Mouse (Mus musculus) lung, embryonic 14.5 days (tissue): Measurements from ENCODE around the gene Cog6. TPM values are rescaled to one million over a fixed set of nuclear protein-coding genes. Genes with fewer than 3 reads are reported as not detected.

Experiments
- ATAC-seq: fragments of 200-750 bp; cut with Nextera tagmentation; 2 replicates; pipeline ENCODE4 v1.8.0; 2017; ENCODE audit warnings: mild to moderate bottlenecking, moderate TSS enrichment, moderate library complexity; ENCODE audit not compliant: insufficient read depth
- DNase-seq: peaks from one replicate; pipeline ENCODE4 v3.0.0-alpha.2; 2015
- H3K27ac ChIP-seq: fragments of 300-500 bp; sonication (generic); 2 replicates; pipeline ENCODE4 v1.5.1; 2014; ENCODE audit warnings: low read depth, mild to moderate bottlenecking, moderate library complexity
- H3K27me3 ChIP-seq: fragments of 300-500 bp; sonication (generic); 2 replicates; pipeline ENCODE4 v1.6.1; 2014; ENCODE audit warnings: low read length, control low read depth; ENCODE audit not compliant: insufficient read depth
- H3K36me3 ChIP-seq: fragments of 300-500 bp; sonication (generic); 2 replicates; pipeline ENCODE4 v1.6.1; 2014; ENCODE audit warnings: control low read depth; ENCODE audit not compliant: insufficient read depth
- H3K4me1 ChIP-seq: fragments of 300-500 bp; sonication (generic); 2 replicates; pipeline ENCODE4 v1.6.1; 2014; ENCODE audit warnings: antibody characterized with exemption, control low read depth; ENCODE audit not compliant: insufficient read depth
- H3K4me2 ChIP-seq: fragments of 300-500 bp; sonication (generic); 2 replicates; pipeline ENCODE4 v1.6.1; 2014; ENCODE audit warnings: mild to moderate bottlenecking
- H3K4me3 ChIP-seq: fragments of 300-500 bp; sonication (generic); 2 replicates; pipeline ENCODE4 v1.5.1; 2014; ENCODE audit warnings: low read depth, low read length
- H3K9ac ChIP-seq: fragments of 300-500 bp; sonication (generic); 2 replicates; pipeline ENCODE4 v1.6.1; 2014
- H3K9me3 ChIP-seq: fragments of 300-500 bp; sonication (generic); 2 replicates; pipeline ENCODE4 v1.6.1; 2016; ENCODE audit warnings: low read depth, low read length, control low read depth
- CTCF ChIP-seq: IDR thresholded peaks from 2 replicates; pipeline ENCODE4 v1.5.1; 2016; ENCODE audit warnings: antibody characterized with exemption, low read depth
- WGBS: fragments of 180-500 bp; shearing (Covaris S2); extraction: QIAGEN DNeasy Blood & Tissue Kit; methylation state at CpG from one replicate; pipeline ENCODE4 v1.1.7; 2014; 5-methylcytosine and 5-hydroxymethylcytosine counted together
- polyA plus RNA-seq: library from polyadenylated mRNA; unstranded; fragments of >200 nt; fragmentation: Nextera tagmentation; extraction: Ambion mirVana; gene quantifications from 2 replicates; pipeline ENCODE4 v1.2.1, GENCODE M21; 2014

Gene Cog6
- polyA plus RNA-seq, 1 experiment from 2014 or later: 43.4 TPM

DNA sequence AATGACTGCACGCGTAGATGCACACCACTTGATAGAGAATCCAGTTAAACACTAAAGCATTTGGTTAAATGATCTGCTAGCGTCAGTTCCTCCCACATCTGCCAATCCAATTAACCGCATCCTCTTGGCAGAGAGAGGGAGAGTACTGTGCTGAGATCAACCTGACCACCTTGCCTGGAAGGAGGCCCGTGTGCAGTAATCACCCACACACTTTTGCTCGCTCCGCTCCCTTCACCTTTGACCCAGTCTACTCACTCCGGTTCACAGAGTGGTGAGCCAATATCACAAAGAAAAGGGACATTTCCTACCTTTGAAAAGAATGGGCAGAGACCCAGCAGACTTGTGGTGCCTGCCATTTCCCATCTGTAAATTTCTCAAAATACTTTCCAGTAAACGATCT, 62.4 kb downstream of the Cog6 start:
- no peak for ATAC-seq
- H3K9me3 ChIP-seq: no peaks in the 10 kb centered on the region
- TF ChIP-seq CTCF: no peak
- no peaks in the 10 kb centered on the region for H3K36me3 ChIP-seq
- H3K9ac ChIP-seq: no peak overlapping the region
- no peak overlapping the region for H3K4me2 ChIP-seq
- DNase-seq: peak; percentile 39
- no peaks in the 10 kb centered on the region for H3K27me3 ChIP-seq
- peak overlapping the region; percentile 76; the same call in 1 of the 2 replicates for H3K27ac ChIP-seq
- 73% methylated on average over 9 of the region's 9 CpGs for WGBS
- H3K4me3 ChIP-seq: no peak overlapping the region
- 0 out of 2 replicates have a peak, but pooled peaks cover 2% of the 10 kb centered on the region for H3K4me1 ChIP-seq

DNA sequence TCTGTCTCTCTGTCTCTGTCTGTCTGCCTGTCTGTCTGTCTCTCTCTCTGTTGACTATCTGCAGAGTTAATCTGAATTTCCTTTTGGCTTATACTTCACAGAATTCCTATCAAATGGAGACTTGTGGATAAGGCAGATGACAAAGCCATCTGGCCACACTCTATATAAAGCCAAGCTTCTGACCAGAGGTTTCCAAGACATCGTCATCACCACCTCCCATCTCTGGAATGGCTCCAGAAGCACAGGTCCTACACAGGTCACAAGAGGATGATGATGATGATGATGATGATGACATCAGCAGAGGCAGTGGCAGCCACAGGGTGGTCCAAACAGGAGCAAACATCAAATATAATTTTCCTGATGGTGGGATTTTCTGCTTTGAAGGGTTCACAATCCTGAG, 63.2 kb downstream of the Cog6 start:
- DNase-seq (no peak), ATAC-seq (no peak)
- Histone ChIP-seq H3K36me3 (no peaks in the 10 kb centered on the region), H3K9ac (no peak overlapping the region), H3K9me3 (no peaks in the 10 kb centered on the region), H3K27me3 (no peaks in the 10 kb centered on the region), H3K27ac (no peak overlapping the region), H3K4me2 (no peak overlapping the region), H3K4me3 (no peak overlapping the region), H3K4me1 (0 out of 2 replicates have a peak, but pooled peaks cover 2% of the 10 kb centered on the region)
- WGBS: 45% methylated on average over 1 of the region's 1 CpGs
- TF ChIP-seq CTCF: no peak

DNA sequence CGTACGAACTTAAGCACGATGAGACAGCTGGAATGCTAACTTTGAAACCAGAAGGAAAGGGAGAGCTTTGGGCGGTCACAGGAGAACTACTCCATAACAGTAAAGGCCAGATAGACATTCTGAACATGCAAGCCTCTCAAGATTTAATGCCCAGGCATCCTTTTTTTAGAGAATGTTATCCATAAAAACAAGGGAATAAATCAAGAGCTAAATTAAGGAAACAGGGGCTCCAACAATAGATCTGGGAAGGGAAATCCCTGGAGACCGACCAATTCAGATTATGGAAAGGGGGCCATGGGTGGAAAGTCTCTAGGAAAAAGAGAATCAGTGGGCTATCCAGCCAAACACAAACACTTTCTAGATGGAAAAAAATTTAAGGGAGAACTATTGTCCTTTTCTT, 68.2 kb downstream of the Cog6 start:
- DNase-seq (no peak), ATAC-seq (no peak)
- Histone ChIP-seq H3K4me1 (no peaks in the 10 kb centered on the region), H3K9ac (no peak overlapping the region), H3K27me3 (no peaks in the 10 kb centered on the region), H3K27ac (no peak overlapping the region), H3K9me3 (no peaks in the 10 kb centered on the region), H3K36me3 (no peaks in the 10 kb centered on the region), H3K4me3 (no peak overlapping the region), H3K4me2 (no peak overlapping the region)
- TF ChIP-seq CTCF: no peak
- WGBS: 84% methylated on average over 5 of the region's 5 CpGs

GRCm38 (mm10) chr3:52947444-52947843, 69.6 kb downstream of the Cog6 start:
- Histone ChIP-seq H3K4me3 (no peak overlapping the region), H3K27ac (no peak overlapping the region), H3K9ac (no peak overlapping the region), H3K9me3 (no peaks in the 10 kb centered on the region), H3K4me1 (no peaks in the 10 kb centered on the region), H3K27me3 (no peaks in the 10 kb centered on the region), H3K4me2 (no peak overlapping the region), H3K36me3 (no peaks in the 10 kb centered on the region)
- ATAC-seq (no peak), DNase-seq (no peak)
- no peak for TF ChIP-seq CTCF
- WGBS: 85% methylated on average over 5 of the region's 5 CpGs

GRCm38 (mm10) chr3:52940832-52941468, 76.1 kb downstream of the Cog6 start:
- no peak overlapping the region for H3K4me3 ChIP-seq
- no peak overlapping the region for H3K9ac ChIP-seq
- no peaks in the 10 kb centered on the region for H3K36me3 ChIP-seq
- H3K27me3 ChIP-seq: no peaks in the 10 kb centered on the region
- ATAC-seq (peak; percentile 86; the same call in 1 of the 2 replicates), DNase-seq (peak; percentile 89)
- H3K27ac ChIP-seq: no peak overlapping the region
- H3K9me3 ChIP-seq: no peaks in the 10 kb centered on the region
- H3K4me1 ChIP-seq: peaks cover 3% of the 10 kb centered on the region; the same call in 1 of the 2 replicates
- 0 out of 2 replicates have a peak overlapping the region, but pooled peaks have one; percentile 33 for H3K4me2 ChIP-seq
- TF ChIP-seq CTCF: no peak
- 18% methylated on average over 10 of the region's 10 CpGs for WGBS

GRCm38 (mm10) chr3:52938398-52938797, 78.6 kb downstream of the Cog6 start:
- no peaks in the 10 kb centered on the region for H3K36me3 ChIP-seq
- peak; percentile 60 for DNase-seq
- no peaks in the 10 kb centered on the region for H3K9me3 ChIP-seq
- no peak overlapping the region for H3K9ac ChIP-seq
- peaks cover 3% of the 10 kb centered on the region; the same call in 1 of the 2 replicates for H3K4me1 ChIP-seq
- no peak overlapping the region for H3K4me2 ChIP-seq
- 55% methylated on average over 5 of the region's 5 CpGs for WGBS
- no peak for TF ChIP-seq CTCF
- H3K27ac ChIP-seq: peak overlapping the region; percentile 18; the same call in 1 of the 2 replicates
- H3K4me3 ChIP-seq: no peak overlapping the region
- H3K27me3 ChIP-seq: no peaks in the 10 kb centered on the region
- peak; percentile 52; the same call in 1 of the 2 replicates for ATAC-seq

GRCm38 (mm10) chr3:52937739-52938306, 79.2 kb downstream of the Cog6 start:
- no peak overlapping the region for H3K9ac ChIP-seq
- no peak overlapping the region for H3K27ac ChIP-seq
- no peak for TF ChIP-seq CTCF
- DNase-seq: peak; percentile 24
- peaks cover 3% of the 10 kb centered on the region; the same call in 1 of the 2 replicates for H3K4me1 ChIP-seq
- 55% methylated on average over 6 of the region's 6 CpGs for WGBS
- H3K9me3 ChIP-seq: no peaks in the 10 kb centered on the region
- ATAC-seq: no peak
- H3K36me3 ChIP-seq: no peaks in the 10 kb centered on the region
- no peaks in the 10 kb centered on the region for H3K27me3 ChIP-seq
- H3K4me2 ChIP-seq: no peak overlapping the region
- H3K4me3 ChIP-seq: no peak overlapping the region
